Mouse (Mus musculus) gonadal fat pad, adult 2 months (tissue): Measurements from ENCODE around the gene Tmem120b. TPM values are rescaled to one million over a fixed set of nuclear protein-coding genes. Genes with fewer than 3 reads are reported as not detected.

Source experiments
- DNase-seq: peaks from one replicate; pipeline ENCODE4 v3.0.0-alpha.2; 2012; ENCODE audit warnings: low read depth
- polyA plus RNA-seq: library from polyadenylated mRNA; depleted of rRNA; stranded (reverse); fragments of >200 nt; gene quantifications from 2 replicates; pipeline ENCODE4 v1.2.3, GENCODE M21; 2012

Tmem120b gene
- polyA plus RNA-seq, 1 experiment = 66.6 TPM

DNA sequence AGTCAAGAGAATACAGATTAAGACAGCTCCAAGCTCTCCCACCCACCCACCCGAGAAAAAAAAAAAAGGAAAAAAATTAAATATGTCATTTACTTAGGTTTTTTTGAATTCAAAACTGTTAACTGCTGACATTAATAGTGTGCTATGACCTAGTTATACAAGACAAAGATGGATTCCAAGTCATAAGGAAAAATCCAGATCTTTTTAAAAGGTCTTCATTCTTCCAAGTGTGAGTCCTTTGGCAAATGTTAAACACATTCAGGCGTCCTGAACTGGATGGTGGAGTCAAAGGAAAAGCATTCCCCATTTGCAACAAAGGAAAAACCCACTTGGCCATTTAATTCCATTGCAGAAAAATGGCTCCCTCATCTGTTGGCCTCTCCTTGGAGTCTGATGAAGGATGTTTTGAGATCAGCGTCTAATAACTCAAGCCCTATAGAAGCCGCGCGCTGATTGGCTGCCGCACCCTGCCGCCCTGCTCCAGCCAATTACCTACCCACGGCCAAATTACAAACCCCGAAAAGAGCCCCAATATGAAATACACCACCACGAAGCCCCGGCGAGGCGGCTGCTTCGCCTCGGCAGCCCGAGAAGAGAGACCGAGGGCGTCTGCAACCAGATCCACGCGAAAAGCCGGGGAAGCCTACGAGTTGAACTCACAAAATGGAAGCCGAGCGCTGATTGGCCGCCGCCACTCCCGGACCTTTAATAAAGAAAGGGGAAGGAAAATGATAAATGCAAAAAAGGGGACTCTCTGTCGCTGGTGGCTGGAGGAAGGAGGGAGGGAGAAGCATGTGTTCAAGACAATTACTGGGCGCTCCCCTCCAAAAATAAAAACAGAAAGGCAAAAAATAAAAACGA is 72.7 kb downstream of the Tmem120b start:
- DNase-seq = no peak

DNA sequence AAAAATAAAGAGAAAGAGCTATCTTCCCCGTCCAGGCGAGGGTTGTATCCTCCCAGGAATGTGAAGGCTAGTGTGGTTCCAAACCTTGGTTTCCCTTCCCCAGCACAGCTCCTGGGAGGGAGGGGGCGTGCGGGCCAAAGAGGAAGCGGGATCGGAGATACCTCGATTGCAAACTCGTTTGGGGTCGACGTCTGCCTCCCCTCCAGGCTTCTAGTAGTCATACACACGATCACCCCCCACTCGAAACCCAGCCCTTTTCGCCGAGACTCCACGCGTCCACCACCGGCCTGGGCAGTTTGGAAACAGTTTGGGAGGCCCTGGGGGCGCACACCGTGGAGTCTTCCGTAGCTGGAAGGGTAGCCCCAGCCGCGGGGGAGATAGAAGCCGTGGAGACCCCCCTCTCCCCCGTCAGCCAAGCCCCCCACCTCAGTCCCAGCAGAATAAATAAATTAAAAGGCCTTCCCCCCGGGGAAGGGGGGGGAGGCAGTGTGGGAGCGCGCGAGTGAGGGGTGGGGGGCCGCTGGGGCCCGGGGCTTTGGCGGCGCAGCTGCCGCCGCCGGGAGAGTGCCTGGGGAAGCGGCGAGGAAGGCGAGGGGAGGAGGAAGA is 73.4 kb downstream of the Tmem120b start:
- no peak for DNase-seq

DNA sequence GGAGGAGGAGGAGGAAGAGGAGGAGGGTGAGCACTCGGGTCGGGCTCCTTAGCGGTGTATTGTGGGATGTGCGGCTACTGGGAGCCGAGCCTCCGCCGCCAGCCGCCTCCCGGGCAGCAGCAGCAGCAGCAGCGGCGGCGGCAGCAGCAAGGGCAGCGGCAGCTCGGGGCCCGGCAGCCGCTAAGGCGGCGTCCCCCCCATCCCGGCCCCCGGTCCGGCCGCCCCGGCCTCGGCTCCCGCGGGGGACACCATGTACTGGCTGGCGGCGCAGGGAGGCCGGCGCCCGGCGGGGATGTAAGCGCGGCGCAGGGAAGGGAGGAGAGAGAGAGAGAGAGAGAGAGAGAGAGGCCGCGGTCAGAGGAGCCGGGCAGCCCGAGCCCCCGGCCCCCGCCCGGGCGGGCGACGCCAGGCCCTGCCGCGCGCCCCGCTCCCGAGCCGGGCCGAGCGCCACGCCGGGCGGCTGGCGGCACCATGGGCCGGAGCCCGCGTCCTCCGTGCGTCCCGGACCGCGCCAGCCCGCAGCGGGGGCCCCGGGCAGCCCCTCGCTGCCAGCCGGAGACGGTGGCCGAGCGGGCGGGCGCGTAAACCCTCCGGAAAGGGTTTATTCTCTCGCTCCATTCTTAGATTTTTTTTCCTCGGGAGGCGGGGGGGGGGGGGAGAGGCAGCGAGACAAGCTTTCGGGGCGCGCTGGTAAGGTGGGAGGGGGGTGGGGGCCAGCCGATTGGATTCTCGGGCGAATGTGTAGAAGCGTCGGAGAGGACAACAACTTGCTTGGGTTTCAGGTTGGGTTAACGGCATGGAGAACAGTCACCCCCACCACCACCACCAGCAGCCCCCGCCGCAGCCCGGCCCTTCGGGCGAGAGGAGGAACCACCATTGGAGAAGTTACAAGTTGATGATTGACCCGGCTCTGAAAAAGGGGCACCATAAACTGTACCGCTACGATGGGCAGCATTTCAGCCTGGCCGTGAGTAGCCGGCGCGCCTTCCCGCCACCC is 74.2 kb downstream of the Tmem120b start, which contains the start of gene Setd1b:
Gene Setd1b, plus strand, starts transcription at position 33 of the 997 bp plus-strand sequence.
- DNase-seq = no peak

DNA sequence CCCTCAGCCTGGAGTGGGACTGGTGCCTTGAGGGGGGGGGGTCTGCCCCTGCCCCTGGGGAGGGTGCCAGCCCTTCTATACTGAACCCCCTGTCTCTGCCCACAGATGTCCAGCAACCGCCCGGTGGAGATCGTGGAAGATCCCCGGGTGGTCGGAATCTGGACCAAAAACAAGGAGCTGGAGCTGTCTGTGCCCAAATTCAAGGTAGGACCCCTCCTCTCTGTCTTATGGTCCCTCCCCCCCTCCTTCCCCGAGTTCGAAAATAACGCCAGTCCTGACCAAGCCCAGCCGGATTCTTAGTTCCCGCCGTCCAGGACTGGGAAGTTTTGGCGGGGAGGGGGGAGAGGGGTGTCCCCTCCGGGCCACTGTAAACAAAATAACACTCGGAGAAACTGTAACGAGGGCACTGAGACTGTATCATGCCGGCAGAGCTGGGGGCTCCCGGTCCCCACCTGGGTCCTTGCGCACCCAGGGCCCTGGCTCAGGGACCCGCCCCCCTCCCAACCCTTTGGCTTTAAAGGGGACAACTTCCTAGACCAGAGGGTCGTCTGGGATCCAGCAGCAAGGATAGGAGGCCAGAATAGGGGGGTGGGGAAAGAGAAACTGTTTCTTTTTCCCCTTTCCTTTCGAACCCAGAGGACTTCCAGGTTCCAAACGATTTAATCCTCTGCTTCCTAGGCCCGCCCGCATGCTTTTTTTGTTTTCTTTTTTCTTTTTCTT is 75.2 kb downstream of the Tmem120b start:
- DNase-seq = no peak

DNA sequence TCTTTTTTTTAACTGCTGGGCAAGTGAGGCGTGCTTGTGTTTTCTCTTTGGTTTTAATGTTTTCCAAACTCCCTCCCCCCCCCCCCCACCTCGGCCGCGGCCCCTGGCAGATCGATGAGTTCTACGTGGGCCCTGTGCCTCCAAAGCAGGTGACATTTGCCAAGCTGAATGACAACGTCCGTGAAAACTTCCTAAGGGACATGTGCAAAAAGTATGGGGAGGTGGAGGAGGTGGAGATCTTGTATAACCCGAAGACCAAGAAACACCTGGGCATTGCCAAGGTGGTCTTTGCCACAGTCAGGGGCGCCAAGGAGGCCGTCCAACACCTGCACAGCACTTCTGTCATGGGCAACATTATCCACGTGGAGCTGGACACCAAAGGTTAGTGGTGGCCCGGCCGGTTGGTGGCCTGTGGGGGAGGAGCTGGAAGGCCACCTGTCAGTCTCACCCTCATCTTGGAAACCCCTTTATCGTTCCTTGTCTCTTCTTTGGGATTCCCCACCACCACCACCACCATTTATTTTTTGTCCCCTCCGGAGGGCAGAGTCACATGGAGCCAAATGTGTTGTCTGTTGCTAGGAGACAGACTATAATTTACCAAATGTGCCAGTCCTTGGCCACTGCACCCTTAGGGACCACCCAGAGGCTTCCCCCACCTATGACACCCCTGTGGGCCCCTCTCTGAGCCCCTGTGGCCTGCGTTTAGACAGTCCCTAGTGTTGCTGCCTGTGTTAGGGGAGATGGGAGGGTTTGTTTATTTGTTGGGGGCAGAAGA is 75.9 kb downstream of the Tmem120b start:
- DNase-seq = no peak

DNA sequence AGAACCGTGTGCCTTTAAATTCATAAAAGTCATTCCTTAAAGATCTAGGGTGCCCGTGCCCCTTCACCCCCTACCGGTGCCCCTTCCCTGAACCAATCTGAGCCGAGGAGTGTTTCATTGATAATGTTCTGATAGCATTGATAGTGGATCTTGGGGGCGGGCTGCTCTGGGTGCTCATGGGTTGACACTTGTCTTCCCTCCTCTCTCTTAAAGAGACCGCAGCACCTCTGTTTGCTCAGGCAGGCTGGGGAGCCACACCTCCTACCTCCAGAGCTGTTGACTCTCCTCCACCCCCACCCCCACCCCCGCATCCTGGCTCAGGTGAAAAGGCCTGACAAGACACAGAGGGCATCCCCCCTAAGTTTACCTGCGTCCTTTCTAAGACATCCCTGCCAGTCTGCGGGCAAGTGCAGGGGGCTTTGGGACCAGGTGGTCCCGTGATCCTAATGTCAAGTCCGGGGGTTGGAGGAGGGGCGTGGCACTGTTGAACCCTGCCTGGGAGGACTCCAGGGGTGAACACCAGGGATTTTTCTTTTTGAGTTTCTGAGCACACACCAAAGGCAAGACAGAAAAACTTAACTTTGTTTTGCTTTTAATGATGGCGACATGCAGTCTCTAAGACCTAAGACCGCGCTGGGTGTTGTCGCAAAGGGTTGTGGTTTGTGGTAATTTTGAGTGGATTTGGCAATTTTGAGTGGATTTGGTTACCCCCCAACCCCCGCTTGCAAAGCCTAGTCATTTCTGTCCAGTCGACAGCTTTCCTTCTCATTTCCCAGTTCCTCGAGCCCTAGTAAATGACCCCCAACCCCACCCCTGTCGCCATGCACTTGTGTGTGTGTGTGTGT is 76.8 kb downstream of the Tmem120b start:
- DNase-seq = no peak

DNA sequence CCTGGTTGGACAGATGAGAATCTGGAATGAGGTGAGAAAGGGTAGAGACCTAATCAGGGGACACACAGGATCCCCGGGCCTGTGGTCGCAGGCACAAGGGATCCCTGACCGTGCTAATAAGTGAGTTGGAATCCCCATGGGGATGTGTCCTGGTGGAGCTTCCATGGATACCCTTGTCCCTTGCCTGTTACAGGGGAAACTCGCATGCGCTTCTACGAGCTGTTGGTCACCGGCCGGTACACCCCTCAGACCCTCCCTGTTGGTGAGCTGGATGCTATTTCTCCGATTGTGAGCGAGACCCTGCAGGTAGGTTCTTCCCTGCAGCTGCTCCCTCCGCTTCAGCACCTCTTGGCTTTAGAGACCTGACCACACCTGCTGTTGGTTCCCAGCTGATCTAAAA is 78.1 kb downstream of the Tmem120b start:
- DNase-seq = no peak

DNA sequence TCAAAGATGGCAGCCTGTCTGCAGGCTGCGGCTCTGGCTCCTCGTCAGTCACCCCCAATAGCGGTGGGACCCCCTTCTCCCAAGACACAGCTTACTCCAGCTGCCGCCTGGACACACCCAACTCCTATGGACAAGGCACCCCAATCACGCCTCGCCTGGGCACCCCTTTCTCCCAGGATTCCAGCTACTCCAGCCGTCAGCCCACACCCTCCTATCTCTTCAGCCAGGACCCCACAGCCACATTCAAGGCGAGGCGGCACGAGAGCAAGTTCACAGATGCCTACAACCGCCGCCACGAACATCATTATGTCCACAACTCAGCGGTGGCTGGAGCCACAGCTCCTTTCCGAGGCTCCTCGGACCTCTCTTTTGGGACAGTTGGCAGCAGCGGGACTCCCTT is 79.4 kb downstream of the Tmem120b start:
- no peak for DNase-seq

DNA sequence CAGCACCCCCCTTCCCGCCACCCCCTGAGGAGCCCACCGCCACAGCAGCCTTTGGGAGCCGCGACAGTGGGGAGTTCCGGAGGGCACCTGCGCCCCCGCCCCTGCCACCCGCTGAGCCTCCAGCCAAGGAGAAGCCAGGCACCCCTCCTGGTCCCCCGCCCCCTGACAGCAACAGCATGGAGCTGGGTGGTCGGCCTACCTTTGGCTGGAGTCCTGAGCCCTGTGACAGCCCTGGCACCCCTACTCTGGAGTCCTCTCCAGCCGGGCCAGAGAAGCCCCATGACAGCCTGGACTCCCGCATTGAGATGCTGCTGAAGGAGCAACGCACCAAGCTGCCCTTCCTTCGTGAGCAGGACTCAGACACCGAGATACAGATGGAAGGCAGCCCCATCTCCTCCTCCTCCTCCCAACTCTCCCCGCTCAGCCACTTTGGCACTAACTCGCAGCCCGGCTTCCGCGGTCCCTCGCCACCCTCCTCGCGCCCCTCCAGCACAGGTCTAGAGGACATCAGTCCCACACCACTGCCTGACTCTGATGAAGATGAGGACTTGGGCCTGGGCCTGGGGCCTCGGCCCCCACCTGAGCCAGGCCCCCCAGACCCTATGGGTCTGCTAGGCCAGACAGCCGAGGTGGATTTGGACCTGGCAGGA is 80.0 kb downstream of the Tmem120b start:
- no peak for DNase-seq

DNA sequence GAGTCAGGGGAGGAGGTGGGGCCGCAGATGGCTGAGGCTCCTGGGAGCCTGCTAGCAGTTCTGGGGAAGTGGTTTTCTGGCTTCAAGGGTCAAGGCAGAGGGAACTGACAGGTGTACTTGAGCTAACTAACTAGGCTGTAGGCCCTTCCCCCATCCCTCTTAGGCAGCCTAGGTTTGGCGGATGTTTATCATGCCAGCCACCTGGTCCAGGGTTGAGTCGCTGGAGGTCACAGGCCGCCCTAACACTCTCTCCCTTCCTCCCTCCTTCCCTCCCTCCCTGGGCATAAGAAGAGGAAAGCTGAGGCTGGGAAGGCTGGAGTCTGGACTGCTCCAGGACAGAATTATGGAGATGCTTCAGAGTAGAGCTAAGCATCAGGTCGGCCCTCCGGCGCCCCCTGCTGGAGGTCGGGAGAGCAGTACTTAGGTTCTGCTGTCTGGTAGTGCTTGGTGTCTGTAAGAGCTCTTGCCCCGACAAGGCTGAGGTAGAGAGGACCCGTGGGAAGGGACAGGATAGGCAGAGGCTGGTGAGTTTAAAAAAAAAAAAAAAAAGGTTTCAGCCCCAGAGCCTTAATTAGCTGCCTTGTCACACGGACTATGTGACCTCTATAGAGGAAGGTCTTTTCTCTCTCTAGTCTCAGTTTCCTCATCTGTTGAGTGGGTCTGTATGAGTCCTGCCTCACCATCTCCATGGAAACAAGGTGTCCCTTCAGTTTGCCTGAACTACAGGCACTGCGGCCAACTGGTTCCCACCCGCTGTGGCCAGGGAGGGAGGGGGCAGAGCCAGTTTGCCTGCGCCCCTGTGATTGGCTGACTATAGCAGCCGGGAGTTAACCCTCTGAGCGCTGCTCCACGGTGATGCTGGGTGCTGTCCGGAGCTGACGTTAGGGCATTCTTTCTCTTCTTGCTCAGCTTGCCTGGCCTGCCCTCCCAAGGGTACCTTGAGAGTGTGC is 81.5 kb downstream of the Tmem120b start:
- DNase-seq = no peak

DNA sequence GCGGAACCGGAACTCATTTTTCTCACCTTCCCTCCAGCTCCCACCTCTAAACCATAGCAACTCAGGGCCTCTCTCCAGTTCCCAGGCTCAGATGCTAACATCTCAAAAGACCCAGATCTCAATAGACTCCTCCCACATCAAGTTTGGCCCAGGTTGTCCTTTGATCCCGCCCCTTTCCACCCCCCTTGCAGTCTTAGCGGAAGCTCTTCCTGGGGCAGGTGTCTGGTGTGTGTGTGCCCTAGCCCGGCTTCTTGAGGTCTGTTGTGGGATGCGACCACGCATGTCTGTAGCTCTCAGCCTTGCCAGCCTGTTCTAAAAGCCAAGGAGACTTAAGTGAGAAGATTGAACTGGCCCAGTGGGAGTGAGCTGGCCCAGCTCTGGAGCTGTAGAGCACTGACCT is 82.4 kb downstream of the Tmem120b start:
- no peak for DNase-seq

DNA sequence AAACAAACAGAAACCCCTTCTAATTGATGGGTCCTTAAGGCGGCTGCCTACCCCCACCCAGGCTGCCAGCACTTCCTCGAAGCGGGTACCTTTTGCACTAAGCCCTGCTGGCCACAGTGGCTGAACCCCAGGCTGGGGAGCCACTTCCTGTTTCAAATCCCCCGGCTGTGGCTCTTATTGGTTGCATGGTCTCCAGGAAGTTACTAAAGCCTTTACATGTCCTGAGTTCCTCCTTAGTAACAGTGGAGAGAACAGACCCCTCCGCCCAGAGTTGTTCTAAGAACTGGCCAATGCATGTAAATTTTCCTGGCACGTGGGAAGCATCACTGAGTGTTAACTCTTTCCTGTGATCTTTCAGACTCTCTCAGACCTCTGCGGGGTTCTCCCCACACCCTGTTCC is 82.9 kb downstream of the Tmem120b start:
- DNase-seq = no peak

DNA sequence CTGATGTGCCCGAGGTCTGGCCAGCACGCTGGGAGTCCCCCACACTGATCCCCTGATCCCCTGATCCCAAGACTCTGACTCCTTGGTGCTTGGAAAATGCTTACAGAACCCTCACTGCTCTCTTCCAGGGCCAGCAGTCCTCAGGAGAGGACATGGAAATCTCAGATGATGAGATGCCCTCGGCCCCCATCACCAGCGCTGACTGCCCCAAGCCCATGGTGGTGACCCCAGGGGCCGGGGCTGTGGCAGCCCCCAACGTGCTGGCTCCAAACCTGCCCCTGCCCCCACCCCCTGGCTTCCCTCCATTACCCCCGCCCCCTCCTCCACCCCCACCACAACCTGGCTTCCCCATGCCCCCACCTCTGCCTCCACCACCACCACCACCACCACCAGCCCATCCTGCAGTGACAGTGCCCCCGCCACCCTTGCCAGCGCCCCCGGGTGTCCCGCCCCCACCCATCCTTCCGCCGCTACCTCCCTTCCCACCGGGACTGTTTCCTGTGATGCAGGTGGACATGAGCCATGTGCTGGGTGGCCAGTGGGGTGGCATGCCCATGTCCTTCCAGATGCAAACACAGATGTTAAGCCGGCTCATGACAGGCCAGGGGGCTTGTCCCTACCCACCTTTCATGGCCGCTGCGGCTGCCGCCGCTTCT is 83.6 kb downstream of the Tmem120b start:
- no peak for DNase-seq

DNA sequence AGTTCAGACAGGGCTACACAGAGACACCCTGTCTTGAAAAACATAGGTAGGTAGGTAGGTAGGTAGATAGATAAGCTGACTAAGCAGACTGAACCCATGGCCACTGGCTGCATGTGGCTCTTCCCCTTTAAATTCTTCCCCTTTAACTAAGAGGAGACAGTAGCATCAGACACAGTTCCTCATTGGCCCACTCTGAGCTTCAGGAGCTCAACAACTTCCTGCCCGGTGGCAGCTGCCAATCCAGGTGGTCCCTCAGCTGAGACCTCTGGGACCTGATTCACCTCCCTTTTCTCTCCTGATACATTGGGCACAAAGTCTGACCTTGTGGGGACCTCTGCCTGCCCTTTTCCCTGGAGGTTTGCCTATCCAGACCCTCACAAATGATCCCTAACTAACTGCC is 84.7 kb downstream of the Tmem120b start:
- DNase-seq = no peak

DNA sequence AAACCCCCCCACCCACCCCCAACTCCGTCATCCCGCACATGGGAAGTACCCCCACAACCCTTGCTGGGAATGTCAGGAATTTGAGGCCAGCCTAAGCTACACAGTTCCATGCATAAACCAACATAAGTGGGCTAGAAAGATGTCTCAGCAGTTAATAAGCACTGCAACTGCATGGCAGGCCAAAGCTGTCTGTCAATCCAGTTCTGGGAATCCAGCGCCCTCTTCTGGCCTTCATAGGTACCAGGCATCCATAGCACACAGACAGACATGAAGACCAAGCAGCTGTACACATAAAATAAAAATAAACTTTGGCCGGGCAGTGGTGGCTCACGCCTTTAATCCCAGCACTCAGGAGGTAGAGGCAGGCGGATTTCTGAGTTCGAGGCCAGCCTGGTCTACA is 87.2 kb downstream of the Tmem120b start:
- no peak for DNase-seq

DNA sequence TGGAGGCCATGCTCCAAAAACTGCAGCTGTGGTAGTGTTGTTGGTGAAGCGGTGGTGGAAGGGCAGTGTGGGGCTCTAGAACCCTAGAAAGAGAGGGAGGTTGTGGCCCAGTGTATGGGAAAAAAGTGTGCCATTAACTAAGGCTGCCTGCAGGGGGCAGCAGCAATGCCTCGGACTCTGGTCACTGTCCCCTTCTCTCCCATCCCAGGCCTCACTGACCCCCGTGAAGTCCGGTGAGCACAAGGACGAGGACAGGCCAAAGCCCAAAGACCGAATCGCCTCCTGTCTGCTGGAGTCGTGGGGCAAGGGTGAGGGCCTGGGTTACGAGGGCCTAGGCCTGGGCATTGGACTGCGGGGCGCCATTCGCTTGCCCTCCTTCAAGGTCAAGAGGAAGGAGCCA is 88.5 kb downstream of the Tmem120b start:
- no peak for DNase-seq

DNA sequence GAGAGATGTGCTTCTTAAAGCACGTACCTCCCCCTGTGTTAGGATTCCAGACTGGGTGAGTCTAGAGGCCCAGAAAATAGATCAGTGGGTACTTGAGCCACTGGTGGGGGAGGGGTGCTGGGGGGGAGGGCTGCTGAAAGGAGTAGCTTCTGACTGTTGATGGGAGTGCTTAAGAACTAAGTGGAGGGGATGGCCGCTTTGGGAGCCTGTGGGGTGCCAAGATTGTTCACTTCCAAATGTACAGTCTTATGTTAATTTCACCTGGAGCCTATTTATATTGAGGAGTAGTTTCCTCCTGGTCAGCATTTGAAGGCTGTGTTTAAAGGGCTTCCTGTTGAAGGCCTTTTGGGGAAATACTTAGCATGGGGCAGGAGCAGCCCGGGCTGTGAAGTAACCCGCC is 89.8 kb downstream of the Tmem120b start:
- DNase-seq = no peak

DNA sequence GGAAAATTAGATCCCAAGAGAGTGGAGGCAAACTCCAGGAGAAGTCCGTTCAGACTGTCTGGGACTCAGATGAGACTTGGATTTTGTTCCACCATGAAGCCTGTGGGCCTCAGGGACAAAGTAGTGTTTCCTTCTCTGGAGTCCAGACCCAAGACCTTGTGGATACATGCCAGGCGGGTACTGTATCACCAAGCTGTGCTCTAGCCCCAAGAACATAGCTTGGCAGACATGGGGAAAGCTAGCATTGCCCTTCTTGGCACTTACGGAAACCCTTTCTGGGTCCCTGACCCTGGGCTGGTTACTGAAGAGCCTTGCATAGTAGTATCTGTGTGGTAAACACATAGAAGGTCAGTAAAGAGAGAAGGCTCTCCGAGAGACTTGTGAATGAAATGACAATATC is 91.2 kb downstream of the Tmem120b start:
- no peak for DNase-seq
